Mouse (Mus musculus): ENCODE measurements around the gene Slc27a5. TPM values are rescaled to one million over a fixed set of nuclear protein-coding genes. Genes with fewer than 3 reads are reported as not detected.

The Slc27a5 gene
- total RNA-seq, 2 experiments from 2014 or later, result 0.70 to 16.3 TPM

GRCm38 (mm10) chr7:12987409-12988189, 10.4 kb downstream of the Slc27a5 start:
- DNase-seq (ENCODE audit: low spot score in 2 of 2), result no peak

DNA sequence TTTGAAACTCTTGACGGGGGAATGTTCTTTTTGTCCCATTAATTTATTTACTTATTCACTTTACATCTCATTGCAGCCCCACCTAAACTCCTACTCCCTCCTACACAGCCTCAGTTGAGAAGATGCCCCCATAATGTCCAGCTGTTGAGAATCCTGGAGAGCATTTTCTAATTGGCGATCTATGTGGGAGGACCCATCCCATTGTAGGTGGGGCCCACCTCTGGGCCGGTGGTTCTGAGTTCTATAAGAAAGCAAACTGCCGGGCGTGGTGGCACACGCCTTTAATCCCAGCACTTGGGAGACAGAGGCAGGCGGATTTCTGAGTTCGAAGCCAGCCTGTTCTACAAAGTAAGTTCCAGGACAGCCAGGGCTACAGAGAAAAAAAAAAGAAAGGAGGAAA, 11.1 kb downstream of the Slc27a5 start:
- no peak for DNase-seq (ENCODE audit: low spot score in 2 of 2)

DNA sequence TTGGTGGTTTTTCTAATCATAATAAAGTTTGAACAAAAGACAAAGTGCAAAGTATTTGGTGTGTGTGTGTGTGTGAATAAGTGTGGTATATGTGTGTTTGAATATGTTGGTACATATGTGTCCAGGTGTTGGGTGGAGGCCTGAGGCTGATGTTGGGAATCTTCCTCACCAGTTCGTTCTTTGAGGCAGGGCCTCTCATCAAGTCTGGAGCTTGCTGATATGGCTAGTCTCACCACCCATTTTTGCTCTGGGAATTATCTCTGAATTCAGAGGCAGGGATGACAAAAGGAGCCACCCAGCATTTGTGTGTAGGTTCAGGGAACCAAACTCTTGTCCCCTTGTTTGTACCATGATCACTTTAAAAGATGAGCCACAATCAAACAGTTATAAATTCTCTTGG, 12.3 kb downstream of the Slc27a5 start:
- no peak for DNase-seq (ENCODE audit: low spot score in 2 of 2)

DNA sequence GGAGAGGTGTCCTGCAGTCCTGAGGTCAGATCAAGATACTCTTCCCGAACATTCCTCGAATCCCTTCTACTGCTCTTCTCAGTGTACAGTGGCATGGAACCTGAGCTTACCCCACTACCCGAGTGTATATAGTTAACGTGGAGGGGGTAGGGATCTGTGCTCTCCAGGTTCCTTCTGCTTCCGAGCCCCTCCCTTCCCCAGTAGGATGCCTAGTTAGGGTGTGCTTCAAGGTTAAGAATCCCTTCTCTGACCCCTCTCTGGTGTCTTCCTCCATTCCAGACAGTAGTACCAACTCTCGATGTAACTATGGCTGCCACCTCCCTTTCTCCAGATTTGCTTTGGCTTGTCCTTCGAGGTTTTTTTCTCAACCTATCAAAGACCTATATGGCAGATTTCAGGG, 17.7 kb downstream of the Slc27a5 start:
- DNase-seq (ENCODE audit: low spot score in 2 of 2), result no peak

- no peak for DNase-seq (ENCODE audit: low spot score in 2 of 2)
These were observed 18.2 kb downstream of the Slc27a5 start for GRCm38 (mm10) chr7:12979776-12980175.

DNA sequence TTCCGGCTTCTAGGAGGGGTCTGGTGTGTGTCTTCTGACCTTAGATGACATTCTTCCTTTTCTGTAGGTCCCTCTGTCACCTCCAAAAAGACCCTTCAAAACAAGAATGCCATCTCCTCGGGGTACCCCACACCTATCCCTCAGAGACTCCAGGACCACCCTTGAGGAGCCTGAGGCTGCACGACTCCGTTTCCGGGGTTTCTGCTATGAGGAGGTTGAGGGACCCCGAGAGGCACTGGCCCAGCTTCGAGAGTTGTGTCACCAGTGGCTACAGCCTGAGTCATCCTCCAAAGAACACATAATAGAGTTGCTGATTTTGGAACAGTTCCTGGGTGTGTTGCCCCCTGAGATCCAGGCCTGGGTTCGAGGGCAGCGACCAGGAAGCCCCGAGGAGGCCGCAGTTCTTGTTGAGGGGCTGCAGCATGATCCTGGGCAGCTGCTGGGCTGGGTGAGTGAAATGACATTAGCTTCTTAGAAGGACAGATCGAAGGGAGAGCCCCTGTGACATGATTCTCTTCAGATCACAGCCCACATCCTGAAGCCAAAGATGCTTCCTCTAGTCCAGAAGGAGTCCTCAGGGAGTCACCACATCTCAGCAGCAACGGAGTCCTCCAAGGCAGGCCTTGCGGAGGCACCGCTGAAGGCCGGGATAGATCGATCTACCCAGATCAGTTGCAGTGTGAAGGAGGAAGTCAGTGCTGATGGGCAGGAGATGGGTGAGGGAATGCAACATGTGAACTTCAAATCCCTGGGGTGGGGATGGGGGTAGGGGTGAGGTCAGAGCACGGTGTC, 18.9 kb downstream of the Slc27a5 start:
- DNase-seq (ENCODE audit: low spot score in 2 of 2), result no peak

DNA sequence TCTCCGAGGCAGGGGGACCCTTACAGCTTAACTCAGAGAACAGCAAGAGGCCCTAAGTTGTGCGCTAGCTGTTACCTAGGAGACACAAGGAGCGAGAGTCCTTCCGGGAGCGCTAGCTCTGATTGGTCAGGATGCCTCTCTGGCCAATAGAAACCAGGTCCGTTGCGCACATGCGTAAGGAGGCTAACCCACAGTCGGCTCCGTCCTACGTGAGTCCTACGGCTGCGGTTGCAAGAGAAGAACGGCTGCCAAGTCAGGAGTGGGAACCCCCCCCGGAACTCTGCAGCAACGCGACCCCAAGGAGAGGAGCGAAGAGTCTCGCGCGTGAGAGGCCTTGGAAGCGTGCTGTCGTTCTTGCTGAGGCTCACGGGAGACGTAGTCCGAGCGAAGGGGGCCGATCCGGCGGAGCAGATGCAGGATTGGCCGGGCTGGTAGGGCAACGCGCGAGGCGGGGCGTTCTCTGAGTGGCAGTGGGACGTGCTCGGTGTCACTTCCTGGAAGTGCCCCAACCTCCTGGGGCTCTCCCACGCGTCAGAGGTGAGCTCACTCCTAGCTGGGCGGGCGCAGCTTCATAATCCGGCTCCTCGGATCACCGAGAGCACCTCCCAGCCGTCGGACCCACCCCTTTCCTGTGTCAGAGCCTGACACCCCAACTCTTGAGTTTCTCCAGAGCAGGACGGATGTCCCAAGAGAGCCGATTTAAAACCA, 20.2 kb downstream of the Slc27a5 start, which contains the start of gene Zfp446:
Gene Zfp446, plus strand, starts transcription at position 167 of the 708 bp plus-strand sequence.
- peak; percentile 84 to 96 for DNase-seq (ENCODE audit: low spot score in 2 of 2)

- DNase-seq (ENCODE audit: low spot score in 2 of 2), result no peak
These were observed 27.1 kb downstream of the Slc27a5 start for GRCm38 (mm10) chr7:12970906-12971305.

DNA sequence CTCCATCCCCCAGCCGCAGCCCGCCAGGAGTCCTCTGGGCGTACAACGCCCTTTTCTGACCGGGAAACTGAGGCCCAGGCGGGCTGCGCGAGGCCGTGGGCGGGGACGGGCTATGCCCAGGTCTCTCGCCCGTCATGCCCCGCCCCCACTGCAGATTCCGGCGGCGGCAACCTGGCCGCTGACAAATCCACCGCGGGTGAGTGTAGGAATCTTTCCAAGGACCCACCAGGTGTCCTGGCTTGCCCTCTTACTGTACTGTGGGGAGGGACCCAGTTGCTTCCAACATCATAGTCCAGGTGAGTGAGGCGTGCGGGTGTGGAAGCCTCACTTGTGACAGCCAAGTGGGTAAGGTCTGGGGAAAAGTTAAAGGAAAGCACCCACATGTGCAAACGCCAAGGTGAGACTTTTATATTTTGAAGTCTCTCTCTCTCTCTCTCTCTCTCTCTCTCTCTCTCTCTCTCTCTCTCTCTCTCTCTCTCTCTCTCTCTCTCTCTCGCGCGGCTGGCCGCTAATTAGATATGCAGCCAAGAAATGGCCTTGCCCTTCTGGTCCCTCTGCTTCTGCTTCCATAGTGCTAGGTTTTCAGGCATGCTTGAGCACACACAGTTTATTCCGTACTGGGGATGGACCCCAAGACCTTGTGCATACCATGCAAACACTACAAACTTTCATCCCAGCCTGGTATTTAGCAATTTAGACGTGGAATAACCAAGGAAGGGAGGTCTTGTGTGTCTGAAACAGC, 31.7 kb downstream of the Slc27a5 start:
- DNase-seq (ENCODE audit: low spot score in 2 of 2), result no peak

- peak; percentile 57 to 84 for DNase-seq (ENCODE audit: low spot score in 2 of 2)
These were observed 32.3 kb downstream of the Slc27a5 start, which contains the start of gene Zfp324 for GRCm38 (mm10) chr7:12965678-12966091. Gene Zfp324 (plus strand): TSS chr7:12965838.

GRCm38 (mm10) chr7:12961511-12962141, 36.4 kb downstream of the Slc27a5 start:
- DNase-seq (ENCODE audit: low spot score in 2 of 2), result no peak

DNA sequence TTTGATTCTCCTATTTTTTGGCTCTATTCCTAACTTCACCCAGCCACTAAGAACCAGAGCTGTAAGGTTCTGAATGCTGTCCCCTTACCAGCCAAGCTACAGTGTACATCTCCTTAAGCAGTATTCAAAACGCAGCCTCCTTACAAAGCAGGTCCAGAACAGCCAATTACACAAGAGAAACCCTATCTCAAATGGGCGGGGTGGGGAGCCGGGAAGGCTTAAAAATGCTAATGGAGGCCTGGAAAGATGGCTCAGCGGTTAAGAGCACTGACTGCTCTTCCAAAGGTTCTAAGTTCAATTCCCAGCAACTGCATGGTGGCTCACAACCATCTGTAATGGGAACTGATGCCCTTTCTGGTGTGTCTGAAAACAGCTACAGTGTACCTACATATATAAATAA, 38.3 kb downstream of the Slc27a5 start:
- DNase-seq (ENCODE audit: low spot score in 2 of 2), result no peak

DNA sequence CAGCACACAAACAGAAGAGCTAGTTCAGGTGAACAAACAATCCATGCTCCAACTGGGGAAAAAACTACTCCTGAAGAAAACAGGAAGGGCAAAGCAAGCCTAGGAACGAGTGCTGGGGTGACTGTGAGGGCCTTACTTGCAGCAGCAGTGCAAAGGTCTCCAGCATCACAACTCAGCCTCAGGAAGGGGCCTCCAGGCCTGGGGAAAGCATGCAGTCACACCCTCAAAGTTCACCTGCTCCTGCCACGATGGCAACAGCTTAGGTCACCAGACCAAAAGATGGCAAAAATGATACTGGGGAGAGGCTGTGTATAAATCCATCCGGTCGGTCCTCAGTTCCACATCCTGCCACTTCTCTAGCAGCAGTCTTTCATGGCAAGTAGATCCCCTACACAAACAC, 39.0 kb downstream of the Slc27a5 start:
- DNase-seq (ENCODE audit: low spot score in 2 of 2), result no peak

GRCm38 (mm10) chr7:12957511-12957910, 40.5 kb downstream of the Slc27a5 start:
- no peak for DNase-seq (ENCODE audit: low spot score in 2 of 2)

- DNase-seq (ENCODE audit: low spot score in 2 of 2), result no peak
These were observed 43.1 kb downstream of the Slc27a5 start for GRCm38 (mm10) chr7:12954896-12955295.

DNA sequence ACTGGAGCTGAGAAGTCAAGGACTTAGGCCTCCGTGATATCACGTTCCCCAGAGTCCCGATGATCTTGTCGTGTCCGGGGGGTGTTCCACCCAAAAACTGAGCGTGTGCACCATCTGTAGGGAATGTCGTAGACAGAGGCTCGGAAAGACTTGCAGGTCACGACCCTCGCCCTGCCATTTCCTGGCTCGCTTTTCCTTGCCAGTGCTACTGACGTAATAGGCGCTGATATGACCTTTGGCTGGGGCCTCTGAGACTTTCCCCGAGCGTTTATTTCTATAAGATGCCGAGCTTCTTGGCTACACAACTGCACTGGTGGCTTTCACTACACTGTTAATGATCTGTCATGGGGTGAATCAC, 48.1 kb downstream of the Slc27a5 start:
- DNase-seq (ENCODE audit: low spot score in 2 of 2), result no peak

DNA sequence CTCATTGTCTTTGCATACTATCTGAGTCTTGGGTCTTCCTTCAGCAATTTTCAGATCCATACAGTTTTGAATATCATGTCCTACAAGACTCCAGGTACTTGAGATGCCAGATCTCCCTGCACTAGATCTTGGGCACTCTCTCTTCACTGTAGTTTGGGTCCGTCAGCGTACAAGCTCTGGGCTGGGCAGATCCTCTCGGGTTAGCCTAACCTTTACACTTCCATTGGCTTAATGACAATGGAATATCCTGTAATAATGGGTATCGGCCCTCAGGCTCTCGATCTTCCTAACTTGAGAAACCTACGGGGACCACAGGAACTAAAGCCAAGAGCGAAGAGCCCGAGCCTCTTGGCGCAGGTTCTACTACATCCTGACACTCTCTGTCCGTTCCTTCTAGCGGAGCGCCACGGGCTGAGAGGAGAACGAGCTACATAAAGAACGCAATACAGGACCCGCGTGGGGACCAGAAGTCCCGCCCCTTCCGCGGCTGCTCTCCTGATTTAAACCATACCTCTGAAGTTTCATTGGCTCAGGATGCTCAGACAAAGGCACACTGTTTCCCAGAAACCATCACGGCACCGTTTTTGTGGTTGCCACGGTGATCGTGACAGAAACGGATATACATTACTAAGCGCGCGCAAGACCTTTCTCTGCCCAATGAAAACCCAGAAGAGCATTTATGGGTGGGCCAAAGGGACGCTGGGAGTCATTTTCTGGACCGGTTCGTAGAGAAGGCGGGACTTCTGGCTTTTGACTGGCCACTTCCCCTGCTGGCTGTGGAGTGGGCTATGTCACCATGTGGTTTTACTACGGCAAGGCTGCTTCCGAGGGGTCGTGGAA, 48.7 kb downstream of the Slc27a5 start:
- peak; percentile 54 to 85 for DNase-seq (ENCODE audit: low spot score in 2 of 2)

- no peak for DNase-seq (ENCODE audit: low spot score in 2 of 2)
These were observed 54.5 kb downstream of the Slc27a5 start for GRCm38 (mm10) chr7:12943488-12943887.

DNA sequence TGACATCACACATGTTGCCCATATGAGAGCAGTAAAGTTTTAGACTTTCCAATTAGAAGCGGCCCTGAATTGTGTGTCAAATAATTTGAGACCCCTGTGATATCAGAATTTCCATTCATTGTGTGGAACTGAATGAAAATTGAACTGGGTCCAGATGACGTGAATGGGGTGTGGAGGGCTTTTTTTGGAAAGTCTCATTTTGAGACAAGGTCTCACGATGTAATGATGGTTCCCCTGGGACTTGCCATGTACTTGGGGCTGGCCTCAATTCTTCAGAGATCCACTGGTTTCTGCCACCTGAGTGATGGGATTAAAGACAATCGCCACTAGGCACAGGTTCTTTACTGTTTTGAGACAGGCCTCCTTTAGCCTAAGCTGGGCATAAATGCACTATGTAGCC, 57.4 kb downstream of the Slc27a5 start:
- no peak for DNase-seq (ENCODE audit: low spot score in 2 of 2)

All from adrenal gland, postnatal 4 days (tissue).